Mouse (Mus musculus) stomach, embryonic 14.5 days (tissue): Measurements from ENCODE around the gene Anks4b. TPM values are rescaled to one million over a fixed set of nuclear protein-coding genes. Genes with fewer than 3 reads are reported as not detected.

ENCODE experiments used
- ATAC-seq: fragments of 200-750 bp; cut with Nextera tagmentation; 2 replicates; pipeline ENCODE4 v1.8.0; 2017; ENCODE audit warnings: low read depth, moderate TSS enrichment; ENCODE audit not compliant: insufficient number of reproducible peaks, insufficient read depth, low FRiP score
- H3K27ac ChIP-seq: fragments of 300-500 bp; sonication (generic); 2 replicates; pipeline ENCODE4 v1.5.1; 2014; ENCODE audit warnings: mild to moderate bottlenecking, low read length, moderate library complexity, mixed read lengths
- H3K27me3 ChIP-seq: fragments of 300-500 bp; sonication (generic); 2 replicates; pipeline ENCODE4 v1.6.1; 2014; ENCODE audit warnings: low read length, control low read depth, mixed read lengths; ENCODE audit not compliant: control insufficient read depth, insufficient read depth
- H3K36me3 ChIP-seq: fragments of 300-500 bp; sonication (generic); 2 replicates; pipeline ENCODE4 v1.6.1; 2014; ENCODE audit warnings: mild to moderate bottlenecking, control low read depth, low read length, moderate library complexity, mixed read lengths; ENCODE audit not compliant: control insufficient read depth, insufficient read depth
- H3K4me1 ChIP-seq: fragments of 300-500 bp; sonication (generic); 2 replicates; pipeline ENCODE4 v1.6.1; 2014; ENCODE audit warnings: low read length, control low read depth, mixed read lengths; ENCODE audit not compliant: control insufficient read depth, insufficient read depth
- H3K4me2 ChIP-seq: fragments of 300-500 bp; sonication (generic); replicated peaks from 2 replicates; pipeline ENCODE4 v1.6.1; 2014; ENCODE audit warnings: low read depth, low read length, control low read depth
- H3K4me3 ChIP-seq: fragments of 300-500 bp; sonication (generic); 2 replicates; pipeline ENCODE4 v1.5.1; 2014; ENCODE audit warnings: low read depth, low read length, control low read depth
- H3K9ac ChIP-seq: fragments of 300-500 bp; sonication (generic); replicated peaks from 2 replicates; pipeline ENCODE4 v1.6.1; 2014; ENCODE audit warnings: low read depth, mild to moderate bottlenecking, control low read depth, low read length, moderate library complexity, mixed read lengths
- H3K9me3 ChIP-seq: fragments of 300-500 bp; sonication (generic); 2 replicates; pipeline ENCODE4 v1.6.1; 2016; ENCODE audit warnings: low read depth, low read length, control low read depth; ENCODE audit not compliant: control insufficient read depth
- WGBS: fragments of 180-500 bp; shearing (Covaris S2); extraction: QIAGEN DNeasy Blood & Tissue Kit; methylation state at CpG from one replicate; pipeline ENCODE4 v1.1.7; 2014; 5-methylcytosine and 5-hydroxymethylcytosine counted together
- polyA plus RNA-seq: library from polyadenylated mRNA; unstranded; fragments of >200 nt; fragmentation: Nextera tagmentation; extraction: Ambion mirVana; gene quantifications from 2 replicates; pipeline ENCODE4 v1.2.1, GENCODE M21; 2014

Gene Anks4b
- polyA plus RNA-seq, 1 experiment from 2014 or later = not detected

GRCm38 (mm10) chr7:120150898-120151297, 22.8 kb upstream of the Anks4b start:
- Histone ChIP-seq H3K9me3 (no peaks in the 10 kb centered on the region), H3K36me3 (no peaks in the 10 kb centered on the region), H3K27ac (no peak overlapping the region), H3K4me2 (no peak overlapping the region), H3K27me3 (no peaks in the 10 kb centered on the region), H3K4me1 (0 out of 2 replicates have a peak, but pooled peaks cover under 1% of the 10 kb centered on the region), H3K9ac (no peak overlapping the region), H3K4me3 (no peak overlapping the region)
- no peak for ATAC-seq
- WGBS = 85% methylated on average over 2 of the region's 2 CpGs

- no peak for ATAC-seq
- H3K27ac ChIP-seq = no peak overlapping the region
- no peak overlapping the region for H3K9ac ChIP-seq
- H3K36me3 ChIP-seq = no peaks in the 10 kb centered on the region
- H3K4me1 ChIP-seq = peaks cover 6% of the 10 kb centered on the region; the same call in 1 of the 2 replicates
- H3K9me3 ChIP-seq = no peaks in the 10 kb centered on the region
- H3K4me2 ChIP-seq = no peak overlapping the region
- WGBS = 22% methylated on average over 2 of the region's 2 CpGs
- H3K27me3 ChIP-seq = no peaks in the 10 kb centered on the region
- H3K4me3 ChIP-seq = no peak overlapping the region
Observed at GRCm38 (mm10) chr7:120156841-120157409, 16.7 kb upstream of the Anks4b start.

GRCm38 (mm10) chr7:120157575-120158061, 16.0 kb upstream of the Anks4b start:
- no peaks in the 10 kb centered on the region for H3K36me3 ChIP-seq
- no peak overlapping the region for H3K4me2 ChIP-seq
- no peak overlapping the region for H3K27ac ChIP-seq
- WGBS = 51% methylated on average over 5 of the region's 5 CpGs
- no peak overlapping the region for H3K9ac ChIP-seq
- peaks cover 6% of the 10 kb centered on the region; the same call in 1 of the 2 replicates for H3K4me1 ChIP-seq
- H3K9me3 ChIP-seq = no peaks in the 10 kb centered on the region
- ATAC-seq = no peak
- H3K4me3 ChIP-seq = no peak overlapping the region
- no peaks in the 10 kb centered on the region for H3K27me3 ChIP-seq

- WGBS = 29% methylated on average over 4 of the region's 4 CpGs
Observed at GRCm38 (mm10) chr7:120158121-120158613, 15.5 kb upstream of the Anks4b start.

GRCm38 (mm10) chr7:120163581-120164251, 9.9 kb upstream of the Anks4b start:
- Histone ChIP-seq H3K4me1 (no peaks in the 10 kb centered on the region), H3K9me3 (no peaks in the 10 kb centered on the region), H3K4me2 (no peak overlapping the region), H3K36me3 (no peaks in the 10 kb centered on the region), H3K4me3 (no peak overlapping the region), H3K9ac (no peak overlapping the region), H3K27ac (no peak overlapping the region), H3K27me3 (no peaks in the 10 kb centered on the region)
- ATAC-seq = no peak
- 85% methylated on average over 11 of the region's 11 CpGs for WGBS

More at GRCm38 (mm10) chr7:120158121-120158613, 15.5 kb upstream of the Anks4b start:
- Histone ChIP-seq H3K4me2 (no peak overlapping the region), H3K27ac (no peak overlapping the region), H3K27me3 (no peaks in the 10 kb centered on the region), H3K9me3 (no peaks in the 10 kb centered on the region), H3K4me1 (peaks cover 6% of the 10 kb centered on the region; the same call in 1 of the 2 replicates), H3K9ac (no peak overlapping the region), H3K36me3 (no peaks in the 10 kb centered on the region), H3K4me3 (no peak overlapping the region)
- ATAC-seq = peak; percentile 69; the same call in 1 of the 2 replicates

- Histone ChIP-seq H3K27ac (no peak overlapping the region), H3K4me3 (no peak overlapping the region), H3K36me3 (no peaks in the 10 kb centered on the region), H3K4me1 (no peaks in the 10 kb centered on the region), H3K4me2 (no peak overlapping the region), H3K9me3 (no peaks in the 10 kb centered on the region), H3K27me3 (no peaks in the 10 kb centered on the region), H3K9ac (no peak overlapping the region)
- no peak for ATAC-seq
- 81% methylated on average over 1 of the region's 1 CpGs for WGBS
Observed at GRCm38 (mm10) chr7:120172188-120172700, 1.4 kb upstream of the Anks4b start.

GRCm38 (mm10) chr7:120174723-120175504, 1.3 kb downstream of the Anks4b start:
- no peak overlapping the region for H3K4me2 ChIP-seq
- no peak overlapping the region for H3K27ac ChIP-seq
- H3K4me3 ChIP-seq = no peak overlapping the region
- no peaks in the 10 kb centered on the region for H3K36me3 ChIP-seq
- 76% methylated on average over 11 of the region's 11 CpGs for WGBS
- no peak overlapping the region for H3K9ac ChIP-seq
- H3K4me1 ChIP-seq = no peaks in the 10 kb centered on the region
- ATAC-seq = no peak
- H3K27me3 ChIP-seq = no peaks in the 10 kb centered on the region
- H3K9me3 ChIP-seq = no peaks in the 10 kb centered on the region

GRCm38 (mm10) chr7:120177611-120178010, 4.0 kb downstream of the Anks4b start:
- Histone ChIP-seq H3K27me3 (no peaks in the 10 kb centered on the region), H3K36me3 (no peaks in the 10 kb centered on the region), H3K4me2 (no peak overlapping the region), H3K9ac (no peak overlapping the region), H3K4me1 (no peaks in the 10 kb centered on the region), H3K27ac (no peak overlapping the region), H3K4me3 (no peak overlapping the region), H3K9me3 (no peaks in the 10 kb centered on the region)
- WGBS = 89% methylated on average over 3 of the region's 3 CpGs
- no peak for ATAC-seq
